Mouse (Mus musculus): ENCODE measurements around the gene Eif4g3.

Eif4g3 gene

GRCm38 (mm10) chr4:138246756-138247665 lies 254.2 kb downstream of the Eif4g3 start:
- no peak for DNase-seq

DNA sequence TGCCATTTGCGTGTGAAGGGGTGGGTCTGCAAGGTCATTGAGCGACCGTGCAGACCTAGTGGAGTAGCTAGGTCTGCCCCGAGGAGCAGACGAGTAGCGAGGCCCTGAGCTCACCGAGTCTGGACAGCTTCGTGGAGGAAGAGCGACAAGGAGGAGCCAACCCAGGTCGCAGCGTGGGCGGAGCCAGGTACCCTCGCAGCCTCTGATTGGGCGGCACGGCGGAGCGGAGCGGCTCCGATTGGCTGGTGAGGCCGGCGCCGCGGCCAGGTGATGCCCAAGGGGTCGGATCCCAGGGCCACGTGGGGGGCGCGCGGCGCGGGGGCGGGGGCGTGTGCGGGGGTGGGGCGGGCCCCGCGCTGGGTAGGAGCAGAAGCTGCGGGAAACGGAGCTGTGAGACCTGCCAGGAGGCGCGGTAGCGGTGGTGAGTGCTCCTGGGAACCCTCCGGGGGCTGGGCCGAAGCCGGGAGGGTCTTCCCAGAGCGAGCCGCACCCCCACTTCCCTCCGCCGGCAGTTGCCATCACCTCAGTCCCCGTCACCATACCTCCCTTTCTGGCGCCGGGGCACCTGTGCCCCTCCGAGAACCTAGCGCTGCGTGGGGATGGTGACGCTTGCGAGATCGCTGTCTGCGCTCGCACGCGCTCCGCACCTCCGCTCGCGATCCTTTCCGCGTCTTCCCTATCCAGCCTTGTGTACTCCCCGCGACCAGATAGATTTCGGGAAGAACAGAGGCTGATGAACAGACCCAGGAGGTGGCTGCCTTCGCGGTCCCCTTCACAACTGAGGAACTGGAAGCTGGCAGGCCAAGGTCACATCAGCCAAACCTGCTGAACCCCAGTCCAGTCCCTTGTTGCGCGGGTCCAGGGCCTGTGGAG lies 257.5 kb downstream of the Eif4g3 start, which contains the start of the genes Sh2d5 and Kif17:
Gene Sh2d5 (plus strand): TSS at position 316 of the 873 bp plus-strand sequence.
Gene Kif17 (plus strand): TSS at position 348 of the 873 bp plus-strand sequence.
- peak; percentile 75 to 82 for DNase-seq

GRCm38 (mm10) chr4:138251819-138252218 lies 259.0 kb downstream of the Eif4g3 start:
- DNase-seq: peak in 1 of 2 experiments; percentile 8

GRCm38 (mm10) chr4:138252231-138252630 lies 259.4 kb downstream of the Eif4g3 start:
- DNase-seq: no peak

DNA sequence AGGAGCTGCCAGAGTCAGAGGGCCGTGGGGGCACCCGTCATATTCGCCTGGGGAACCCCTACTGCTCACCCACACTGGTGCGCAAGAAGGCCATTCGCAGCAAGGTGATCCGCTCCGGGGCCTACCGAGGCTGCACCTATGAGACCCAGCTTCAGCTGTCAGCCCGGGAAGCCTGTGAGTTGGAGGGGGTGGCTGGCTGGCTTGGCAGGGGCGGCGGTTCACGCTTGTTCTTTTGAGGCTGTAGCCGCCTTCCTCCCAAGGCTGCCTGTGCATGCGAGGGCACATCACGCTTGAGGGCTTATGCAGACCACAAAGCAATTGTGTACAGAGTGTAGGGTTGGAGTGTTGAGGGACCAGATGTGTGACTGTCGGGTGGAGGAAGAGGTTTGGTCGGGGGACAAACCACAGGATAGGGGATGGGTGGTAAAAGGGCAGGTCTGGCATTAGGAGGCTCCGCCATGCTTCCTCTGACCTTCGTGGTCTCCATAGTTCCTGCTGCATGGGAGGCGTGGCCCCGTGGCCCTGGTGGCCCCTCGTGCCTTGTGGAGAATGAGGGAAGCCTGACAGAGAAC lies 264.4 kb downstream of the Eif4g3 start:
- DNase-seq: no peak
